Mouse (Mus musculus) frontal cortex, postnatal 10 days (tissue): ENCODE measurements around the gene Litaf.
"Not testable (repeated sequence)": the region's sequence is repeated elsewhere in the genome, so short reads cannot be mapped to it uniquely, and the experiment has no call there.

Experiments used
- DNase-seq, 2 experiments: peaks; one replicate each; pipeline ENCODE4 v3.0.0; 2022; ENCODE audit warnings: low spot score in 2 of 2, mixed read lengths in 1 of 2

Litaf gene

DNA sequence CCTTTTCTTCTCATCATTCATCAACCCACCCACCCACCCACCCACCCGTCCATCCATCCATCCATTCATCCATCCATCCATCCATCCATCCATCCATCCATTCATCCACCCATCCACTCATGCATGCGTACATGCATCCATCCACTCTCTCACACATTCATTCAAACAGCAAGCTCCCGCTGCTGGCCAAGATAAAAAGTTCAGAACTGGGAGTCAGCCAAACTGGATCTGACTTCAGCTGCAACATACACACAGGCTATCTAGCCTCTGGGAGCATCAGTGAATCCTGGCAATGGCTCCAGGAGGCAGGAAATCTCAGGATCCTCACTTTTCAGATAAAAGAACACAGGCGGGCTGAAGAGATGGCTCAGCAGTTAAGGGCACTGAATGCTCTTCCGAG, 42.3 kb downstream of the Litaf start:
- DNase-seq, result no peak

DNA sequence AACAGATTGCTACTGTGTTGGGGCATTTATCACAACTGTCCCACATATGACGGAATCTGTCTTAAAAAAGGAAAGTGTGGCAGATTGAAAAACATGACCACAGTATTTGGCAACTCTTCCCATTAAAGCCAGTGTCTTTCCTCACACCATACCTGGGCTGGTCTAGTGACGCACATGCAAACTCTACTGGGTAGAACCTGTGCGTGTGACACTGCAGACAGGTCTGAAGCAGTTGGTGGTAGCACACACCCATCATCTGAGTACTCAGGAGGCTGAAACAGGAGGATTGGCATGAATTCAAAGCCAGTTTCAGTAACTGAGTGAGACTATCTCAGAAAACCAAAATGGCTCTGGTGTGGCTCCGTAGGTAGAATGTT, 43.9 kb downstream of the Litaf start:
- no peak for DNase-seq

DNA sequence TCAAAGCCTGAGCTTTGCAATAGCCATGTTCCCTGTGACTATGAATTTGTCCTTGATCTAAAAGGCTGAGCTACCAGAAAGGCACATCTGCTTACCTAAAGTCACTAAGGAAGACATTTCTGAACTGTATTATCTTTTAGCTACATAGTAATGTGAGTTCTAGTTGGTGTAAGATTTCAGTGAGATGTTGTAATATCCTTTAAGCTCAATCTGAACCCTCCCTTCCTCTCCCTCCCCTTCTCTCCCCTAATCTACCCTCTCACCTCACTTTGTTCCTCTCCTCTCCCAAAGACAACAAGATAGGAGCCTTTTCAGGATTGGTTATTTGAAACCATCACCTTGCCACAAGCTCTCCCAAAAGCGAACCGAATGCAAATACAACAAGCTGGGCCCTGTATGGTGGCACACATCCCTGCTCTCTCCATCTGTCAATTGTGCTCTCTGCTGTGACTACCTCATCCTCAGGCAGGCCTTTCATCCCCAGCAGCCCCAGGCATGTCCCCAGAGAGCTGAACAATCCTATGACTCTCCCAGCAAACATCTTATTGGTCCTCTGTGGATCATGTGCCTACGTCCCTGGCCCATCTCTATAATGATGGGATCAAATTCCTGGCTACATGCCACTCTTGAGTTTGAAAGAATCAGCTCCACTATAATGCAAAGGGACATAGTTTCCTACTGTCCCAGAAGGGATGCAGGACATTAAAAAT, 44.4 kb downstream of the Litaf start:
- DNase-seq, result no peak

DNA sequence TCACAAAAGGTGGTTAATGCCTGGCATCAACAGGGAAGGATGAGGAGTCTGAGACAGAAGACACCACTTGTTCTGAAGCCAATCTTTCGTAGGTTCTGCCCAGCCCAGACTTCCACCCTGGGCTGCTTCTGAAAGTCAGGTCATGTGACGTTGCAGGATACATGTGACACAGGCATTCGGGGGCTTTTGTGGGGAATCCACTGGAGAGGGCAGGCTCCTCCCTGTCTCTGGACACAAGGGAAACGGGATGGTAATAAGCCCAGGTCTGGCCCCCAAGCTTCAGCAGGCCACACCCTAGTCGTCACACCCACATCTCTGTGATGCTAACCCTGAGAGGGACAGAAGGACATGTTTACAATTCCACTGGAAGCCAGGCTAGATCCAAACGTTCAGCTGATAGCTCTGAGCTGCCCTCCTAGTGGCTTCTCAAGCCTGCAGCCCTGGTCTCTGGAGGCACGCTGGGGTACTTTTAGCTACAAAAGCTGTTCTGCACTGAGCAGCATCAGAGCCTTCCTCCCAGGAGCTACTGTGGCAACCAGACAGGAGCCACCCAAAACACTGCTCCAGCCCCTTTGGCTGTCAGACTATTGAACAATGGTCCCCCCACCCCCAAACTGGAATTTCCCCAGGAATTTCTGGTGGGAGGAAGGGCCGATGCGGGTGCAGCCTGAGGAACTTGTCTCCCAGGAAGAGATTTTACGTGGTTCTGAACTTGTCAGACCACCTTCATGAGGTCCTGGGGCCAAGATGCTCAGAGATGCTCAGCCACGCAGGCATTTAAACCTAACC, 48.0 kb downstream of the Litaf start:
- DNase-seq, result no peak

DNA sequence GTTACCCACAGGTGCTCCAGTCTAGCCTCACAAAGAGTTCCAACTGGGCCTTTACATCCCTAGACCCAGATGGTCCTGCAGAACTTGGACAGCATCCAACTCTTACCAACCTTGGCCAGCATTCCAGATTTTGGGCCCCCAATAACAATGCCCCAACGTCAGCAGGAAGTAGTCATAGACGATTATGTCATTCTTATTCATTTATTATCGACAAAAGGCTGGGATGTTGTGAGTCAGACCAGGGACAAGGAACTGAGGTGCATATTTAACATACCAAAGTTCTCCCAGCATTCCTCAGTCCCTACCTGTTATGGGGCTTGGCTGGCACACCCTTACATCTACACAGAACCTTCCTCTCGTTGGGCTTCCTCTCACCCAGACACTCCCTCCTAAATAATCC, 49.6 kb downstream of the Litaf start:
- no peak for DNase-seq

DNA sequence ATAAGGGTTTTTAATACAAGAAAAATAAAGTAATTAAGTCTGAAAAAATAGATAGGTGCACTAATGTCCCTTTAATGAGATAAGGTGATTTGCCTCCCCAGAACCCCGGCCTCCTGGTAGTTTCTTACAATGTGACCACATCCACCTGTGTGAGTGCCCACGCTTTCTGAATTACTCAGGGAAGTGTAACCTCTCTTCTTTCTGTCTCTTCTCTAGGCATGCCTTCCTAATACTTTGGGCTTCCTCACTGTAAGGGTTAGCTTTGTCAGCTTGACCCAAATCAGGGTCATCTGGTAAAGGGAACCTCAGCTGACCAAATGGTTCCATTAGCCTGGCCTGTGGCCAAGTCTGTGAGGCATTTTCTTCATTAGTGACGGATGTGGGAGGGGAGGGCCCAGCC, 51.5 kb downstream of the Litaf start:
- DNase-seq, result no peak

DNA sequence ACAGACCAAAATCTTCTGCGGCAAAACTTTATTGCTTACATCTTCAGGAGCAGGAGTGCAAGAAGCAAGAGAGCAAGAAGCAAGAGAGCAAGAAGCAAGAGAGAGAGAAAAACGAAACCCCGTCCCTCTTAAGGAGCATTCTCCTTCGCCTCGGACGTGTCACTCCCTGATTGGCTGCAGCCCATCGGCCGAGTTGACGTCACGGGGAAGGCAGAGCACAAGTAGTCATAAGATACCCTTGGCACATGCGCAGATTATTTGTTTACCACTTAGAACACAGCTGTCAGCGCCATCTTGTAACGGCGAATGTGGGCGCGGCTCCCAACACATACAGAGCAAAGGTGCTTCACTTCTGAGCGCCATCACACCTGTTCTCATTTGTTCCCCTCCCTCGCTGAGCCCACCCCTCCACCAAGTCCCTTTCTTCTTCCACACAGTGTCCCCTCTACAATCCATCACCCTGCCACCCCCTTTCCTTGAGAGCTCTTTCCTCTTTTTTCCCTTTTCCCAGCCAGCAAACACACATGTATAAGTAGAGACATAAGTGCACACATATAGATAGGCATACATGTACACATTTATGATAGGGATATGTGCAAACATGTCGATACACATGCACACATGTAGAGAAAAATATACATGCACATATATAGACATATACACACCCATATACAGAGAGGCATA, 52.4 kb downstream of the Litaf start:
- not testable (repeated sequence) for DNase-seq

DNA sequence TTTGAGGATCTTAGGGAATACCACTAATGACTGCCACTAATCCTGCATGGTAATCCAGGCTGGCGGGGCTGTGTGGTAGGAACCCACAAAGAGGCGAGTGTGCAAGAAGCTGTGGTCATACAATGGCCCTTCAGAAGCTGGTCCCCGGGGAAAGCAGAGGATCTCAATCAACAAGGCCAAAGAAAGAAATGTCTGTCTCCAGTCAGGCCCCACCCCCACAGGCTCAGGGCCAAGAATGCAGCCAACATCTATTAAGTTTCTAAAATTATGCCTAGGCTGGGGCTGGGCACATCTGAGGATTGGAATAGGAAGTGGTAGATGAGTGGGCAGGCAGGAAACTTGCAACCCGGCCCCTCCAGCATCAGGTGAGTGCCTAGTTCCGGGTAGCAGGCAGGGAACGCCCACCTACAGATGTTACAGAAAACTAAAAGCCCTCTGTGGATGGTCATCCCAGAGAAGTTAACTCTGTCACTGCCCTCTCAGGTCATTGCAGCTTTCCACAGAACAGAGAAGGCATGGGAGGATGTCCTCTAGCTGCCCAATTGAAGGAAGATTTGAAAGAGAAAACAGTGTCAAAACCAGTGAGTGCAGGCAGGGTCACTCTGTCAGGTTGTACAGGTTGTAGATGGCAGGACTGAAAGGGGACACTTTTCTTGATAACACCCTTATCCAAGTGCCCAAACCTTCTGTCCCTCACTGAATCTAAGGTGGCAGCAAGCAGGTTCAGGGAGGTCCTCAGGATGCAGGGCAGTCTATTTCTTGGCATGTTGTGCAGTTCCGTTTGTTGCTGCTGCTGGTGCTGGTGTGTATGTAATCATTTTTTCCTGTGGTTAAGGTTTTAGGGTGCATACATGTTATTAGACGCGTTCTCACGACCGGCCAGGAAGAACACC, 53.1 kb downstream of the Litaf start:
- DNase-seq, result peak; percentile 57 to 74

DNA sequence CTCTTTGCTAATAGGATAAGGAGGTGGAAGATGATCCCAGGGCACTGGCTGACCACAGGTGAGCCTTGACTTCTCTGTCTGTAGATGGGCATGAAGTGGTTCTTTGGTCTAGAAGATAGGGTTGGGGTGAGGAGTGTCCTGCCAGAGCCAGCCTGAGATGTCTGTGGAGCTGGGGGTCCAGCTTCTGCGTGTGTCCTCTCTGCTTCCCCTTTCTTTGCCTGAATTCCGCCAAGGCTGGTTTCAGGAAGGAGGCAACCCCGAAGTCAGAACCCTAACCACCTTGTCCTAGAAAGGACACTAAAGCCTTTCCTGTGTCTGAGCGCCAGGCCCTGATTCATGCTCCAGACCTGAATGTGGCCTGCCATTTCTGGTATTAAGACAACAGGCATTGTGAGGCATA, 54.0 kb downstream of the Litaf start:
- DNase-seq, result no peak

DNA sequence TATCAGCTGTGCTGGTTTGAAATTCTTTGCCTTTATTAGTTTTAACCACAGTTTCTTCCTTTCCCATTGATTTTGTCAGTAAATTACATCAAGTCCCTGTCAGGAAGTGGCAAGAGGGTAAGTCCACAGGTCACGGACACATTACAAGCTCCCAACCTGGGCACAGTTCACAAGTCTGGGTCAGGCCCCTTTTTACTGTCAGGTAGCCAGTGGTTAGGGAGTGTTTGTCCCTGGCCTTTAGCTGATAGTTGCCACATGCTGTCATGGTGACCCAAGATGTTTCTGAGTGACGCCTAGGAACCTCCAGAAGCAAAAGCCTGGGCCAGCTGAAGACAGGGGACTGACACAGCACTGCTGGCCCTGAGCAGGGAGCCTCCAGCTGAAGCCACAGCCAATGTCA, 54.8 kb downstream of the Litaf start:
- DNase-seq, result no peak

DNA sequence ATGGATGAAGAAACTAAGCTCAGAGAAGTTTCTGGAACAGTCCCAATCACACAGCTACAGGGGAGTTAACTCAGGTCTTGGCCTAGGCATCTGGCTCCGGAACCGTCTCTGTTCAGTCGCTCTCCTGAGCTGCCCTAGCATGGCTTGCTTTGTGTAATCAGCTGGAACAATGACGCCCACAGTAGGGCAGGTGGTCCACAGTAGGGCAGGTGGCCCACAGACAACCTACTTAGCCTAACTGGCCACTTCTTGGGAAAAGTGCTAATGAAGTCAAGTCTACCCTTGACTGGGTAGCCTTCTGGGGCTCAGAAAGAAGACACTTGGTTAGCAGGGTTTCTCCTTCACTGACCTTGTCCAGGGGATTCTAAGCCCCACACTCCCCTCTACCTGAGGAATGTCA, 55.7 kb downstream of the Litaf start:
- no peak for DNase-seq

DNA sequence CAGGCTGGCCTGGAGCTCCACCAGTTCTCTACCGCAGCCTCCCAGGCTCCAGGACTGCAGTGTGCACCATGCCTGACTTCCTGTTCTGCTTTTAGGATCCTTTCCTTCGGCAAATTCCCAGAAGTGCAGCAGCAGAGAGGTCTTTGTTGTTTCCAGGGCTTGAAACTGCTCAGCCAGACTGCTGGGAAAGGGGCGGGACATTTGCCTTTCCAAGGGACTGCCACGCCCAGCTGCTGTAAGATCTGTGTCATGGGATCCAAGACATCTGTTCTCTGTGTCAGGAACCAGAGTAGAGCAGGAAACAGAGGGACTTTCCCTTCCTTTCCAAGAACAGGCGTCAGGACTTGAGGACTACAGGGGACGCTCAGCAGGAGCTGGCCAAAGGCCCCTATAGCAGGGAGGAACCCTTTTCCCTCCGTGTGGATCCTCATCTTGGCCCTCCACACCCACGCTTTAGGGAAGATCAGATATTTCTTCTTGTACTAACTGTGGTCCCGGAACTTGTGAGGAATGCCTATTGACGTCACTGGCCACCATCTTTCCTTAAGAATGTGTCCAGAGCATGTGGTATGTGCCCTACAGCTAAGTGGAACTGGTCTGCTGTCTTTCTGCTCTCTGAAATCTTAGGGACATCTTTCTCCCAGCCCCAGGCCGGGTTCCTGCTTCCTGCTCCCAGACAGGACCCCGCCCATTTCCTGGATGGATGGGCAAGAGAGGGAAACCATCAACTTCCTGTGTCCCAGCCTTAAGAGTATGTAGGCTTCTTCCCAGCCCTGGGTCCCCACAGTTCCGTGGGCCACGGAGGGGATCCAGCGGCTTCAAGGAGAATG, 57.6 kb downstream of the Litaf start:
- peak in 1 of 2 experiments; percentile 41 for DNase-seq

DNA sequence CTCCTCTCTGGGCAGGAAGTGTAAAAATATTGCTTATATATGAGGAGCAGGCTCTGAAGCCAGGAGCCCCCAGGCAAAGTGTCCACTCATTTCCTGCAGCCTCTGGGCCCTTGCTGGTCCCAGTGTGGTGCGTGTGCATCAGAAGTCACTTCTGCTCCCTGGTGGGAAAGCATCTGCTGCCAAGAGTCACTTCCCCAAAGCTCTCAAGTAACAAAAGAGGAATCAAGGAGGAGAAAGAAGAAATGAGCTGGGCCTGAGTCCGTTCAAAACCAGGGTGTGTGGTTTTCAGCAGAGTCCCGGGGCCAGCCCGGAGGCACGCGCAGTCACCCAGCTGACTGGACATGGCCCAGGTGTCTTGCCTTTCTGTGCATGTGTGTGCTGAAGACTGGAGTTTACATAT, 59.9 kb downstream of the Litaf start:
- no peak for DNase-seq

DNA sequence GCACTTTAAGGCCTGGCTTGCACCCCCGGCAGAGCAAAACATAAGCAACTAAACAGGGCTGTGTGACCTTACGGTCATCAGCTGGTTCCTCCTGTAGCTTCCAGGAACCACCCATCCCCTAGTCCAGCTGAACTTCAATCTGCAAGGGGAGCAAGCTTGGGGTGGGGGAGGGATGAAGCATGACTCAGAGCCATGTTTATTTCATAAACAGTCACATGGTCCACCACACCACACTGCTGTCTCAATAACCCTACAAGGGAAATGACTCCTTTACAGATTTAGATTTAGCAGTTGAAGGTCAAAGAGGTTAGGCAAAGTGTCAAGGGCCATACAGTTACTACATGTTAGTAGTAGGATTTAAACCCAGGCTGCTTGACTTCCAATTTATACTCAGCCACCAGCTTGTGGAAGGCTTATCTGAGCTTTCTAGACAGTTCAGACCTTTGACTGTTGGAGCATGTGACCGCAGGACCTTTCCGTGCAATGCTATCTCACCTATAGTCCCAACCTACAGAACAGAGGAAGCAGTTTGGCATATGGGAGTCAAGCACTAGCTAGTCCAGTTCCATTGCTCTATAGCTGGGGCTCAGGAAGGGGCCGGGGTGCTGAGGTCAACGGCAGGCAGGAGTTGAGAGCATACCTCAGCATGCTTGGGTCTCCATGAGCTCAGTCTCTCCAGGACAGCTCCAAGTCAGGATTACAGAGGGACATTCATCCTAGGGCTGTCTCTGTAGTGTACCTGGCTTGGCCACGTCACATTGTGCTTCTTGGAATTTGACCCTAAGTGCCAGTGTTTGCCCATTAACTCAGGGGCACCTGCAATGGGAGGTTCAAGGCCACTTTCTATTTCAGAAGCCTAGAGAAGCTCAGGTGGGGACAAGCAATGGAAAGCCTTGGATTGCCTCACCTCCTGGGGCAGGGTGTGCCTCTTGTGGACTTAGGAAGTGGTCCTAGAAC, 64.0 kb downstream of the Litaf start:
- no peak for DNase-seq

DNA sequence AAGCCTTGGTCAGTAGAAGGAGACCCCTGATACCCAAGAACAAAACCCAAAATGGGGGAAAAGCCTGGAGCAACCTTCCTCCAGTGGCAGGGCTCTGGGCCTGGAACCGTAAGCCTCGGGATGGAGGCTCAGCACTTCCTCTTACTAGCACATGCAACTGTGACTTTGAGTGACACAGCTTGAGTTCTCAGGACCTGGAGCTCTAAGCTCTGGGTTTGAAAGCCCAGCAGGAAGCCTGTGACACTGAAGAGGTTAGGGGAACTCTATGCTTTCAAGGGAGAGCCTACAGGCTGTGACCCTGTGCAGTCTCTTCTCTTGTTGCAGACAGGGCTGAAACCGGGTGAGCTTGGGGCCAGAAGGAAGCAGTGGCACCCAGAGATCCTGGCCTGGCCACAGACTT, 66.1 kb downstream of the Litaf start:
- DNase-seq, result no peak

DNA sequence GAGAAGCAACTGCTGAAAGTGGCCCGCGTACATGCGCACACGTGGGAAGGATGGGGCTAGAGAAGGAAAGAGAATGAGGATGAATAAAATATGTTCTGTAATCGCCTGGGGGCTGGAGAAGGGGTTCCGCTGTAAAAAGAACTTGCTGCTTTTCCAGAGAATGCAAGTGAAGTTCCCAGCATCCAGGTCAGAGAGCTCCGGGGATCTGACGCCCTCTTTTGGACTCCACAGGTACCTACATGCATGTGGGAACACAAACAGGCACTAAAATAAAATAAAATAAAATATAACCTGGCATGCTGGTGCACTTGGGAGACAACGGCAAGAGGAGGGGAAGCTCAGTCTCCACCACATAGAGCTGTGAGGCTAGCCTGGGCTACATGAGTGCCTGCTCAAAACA, 67.7 kb downstream of the Litaf start:
- DNase-seq, result no peak

DNA sequence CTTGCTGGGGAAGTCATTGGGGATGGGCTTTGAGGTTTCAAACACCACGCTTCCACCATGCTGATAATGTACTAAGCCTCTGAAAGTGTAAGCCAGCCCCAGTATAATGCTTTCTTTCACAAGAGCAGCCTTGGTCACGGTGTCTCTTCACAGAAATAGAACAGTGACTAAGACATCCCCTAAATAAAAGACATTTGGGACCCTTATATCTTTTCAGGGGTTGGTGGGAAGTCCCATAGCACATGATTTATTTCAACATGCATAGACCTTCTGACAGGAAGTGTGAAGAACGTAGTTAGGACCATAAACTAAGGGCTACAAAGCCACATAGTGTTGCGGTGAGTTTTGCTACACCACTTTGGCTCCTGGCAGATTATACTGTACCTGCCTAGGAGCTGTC, 69.4 kb downstream of the Litaf start:
- DNase-seq, result no peak

DNA sequence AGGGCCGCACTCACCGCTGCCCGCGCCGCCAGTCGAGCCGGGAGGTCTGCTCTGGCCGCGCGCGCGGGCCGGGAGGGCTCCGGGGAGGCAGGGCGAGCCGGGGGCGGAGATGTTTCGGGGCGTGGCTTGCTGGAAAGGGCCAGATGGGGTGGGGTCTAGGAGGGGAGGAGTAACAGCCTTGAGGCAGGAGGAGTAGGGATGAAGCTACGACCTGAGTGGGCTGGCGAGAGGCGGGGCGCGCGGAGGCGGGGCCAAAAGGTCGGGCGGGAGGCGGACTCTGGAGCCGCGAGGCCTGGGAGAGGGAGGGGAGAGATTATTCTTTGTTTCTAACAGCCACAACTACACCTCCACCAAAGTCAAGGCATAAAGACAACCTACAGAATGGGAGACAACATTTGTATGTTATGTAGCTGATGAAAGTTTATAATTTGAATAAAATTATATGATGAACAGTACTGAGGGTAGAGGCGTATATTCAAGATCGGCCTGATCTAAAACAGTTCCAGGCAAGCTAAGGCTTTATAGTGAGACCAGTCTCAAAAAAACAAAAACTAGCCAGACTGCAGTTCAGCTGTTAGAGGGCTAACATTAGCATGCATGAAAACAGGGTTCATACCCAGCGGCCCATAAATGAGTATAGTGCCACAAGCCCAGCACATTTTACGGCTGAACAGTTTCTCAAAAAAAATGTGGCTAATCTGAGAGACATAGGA, 72.8 kb downstream of the Litaf start:
- DNase-seq, result peak; percentile 74 to 83
